In genomic region chr19:45216240-45216639, GRCm38 (mm10) we compare ENCODE assay signal across 9 mouse cellular contexts. TPM values are rescaled to one million over a fixed set of nuclear protein-coding genes. Genes with fewer than 3 reads are reported as not detected.
A peak's percentile ranks its signal among the peaks of the same experiment; 100 is the strongest.
DNase-seq lines count a peak whose midpoint lies in the region; ATAC-seq and TF ChIP-seq lines count a peak whose summit lies in the region.
"Had no signal": no experiment of that assay in that cellular context is flagged by ENCODE, and none has a peak within 500 bp of the region (broad histone marks: within the 10 kb centered on the region; RNA-seq: fewer than 3 reads in every experiment).

No protein-coding gene starts in this region.

- WGBS in bone marrow, adult 2 months = 5% methylated on average over 9 of the region's 9 CpGs

- intact Hi-C loops in heart, postnatal 14 days (cut with DNase I) = loop anchor here (1.0 kb wide), 1 partner anchor 39 kb away; no protein-coding TSS in a partner anchor

- peak in 1 of 2 experiments; percentile 68 for DNase-seq in layer of hippocampus, adult 2 months (ENCODE audit: low spot score in 2 of 2)
- no peak for DNase-seq in layer of hippocampus, adult 8-10 months (ENCODE audit: low spot score in 2 of 2)
- no peak for DNase-seq in G1E (ENCODE audit: low spot score)
- DNase-seq in heart, postnatal 14 days = peak; percentile 31 to 57
- peak; percentile 81 for DNase-seq in mesoderm, embryonic 11.5 days (ENCODE audit: low read depth, low spot score)
- DNase-seq in right cerebral cortex, postnatal 14 days = no peak
- no peak for DNase-seq in cerebellum, postnatal 4 days (ENCODE audit: low spot score in 2 of 2)

- ATAC-seq in G1E (ENCODE audit: extremely low read depth, insufficient number of reproducible peaks, low FRiP score, poor library complexity, severe bottlenecking) = no peak

- TF ChIP-seq CTCF in layer of hippocampus, adult 2 months (conservative IDR thresholded peaks at IDR 0.05) = peak; percentile 84
- peak; percentile 27; the same call in 1 of the 2 replicates for TF ChIP-seq CTCF in G1E (IDR thresholded peaks at IDR 0.05; ENCODE audit: low read depth, low read length)
- peak; percentile 70 for TF ChIP-seq CTCF in bone marrow, adult 2 months (IDR thresholded peaks at IDR 0.05; ENCODE audit: control insufficient read depth, insufficient read depth, low read length)

- H3K4me1 ChIP-seq in G1E (ENCODE audit: insufficient read depth, low read depth, low read length) = peaks cover 10% of the 10 kb centered on the region
- no peaks in the 10 kb centered on the region for H3K4me1 ChIP-seq in bone marrow, adult 2 months (ENCODE audit: control insufficient read depth, insufficient read depth, low read length)

- H3K36me3 ChIP-seq in G1E (replicated peaks) = no peaks in the 10 kb centered on the region

- H3K27me3 ChIP-seq in G1E (ENCODE audit: insufficient read depth, low read length) = peaks cover 13% of the 10 kb centered on the region

- no peak overlapping the region for H3K4me3 ChIP-seq in layer of hippocampus, adult 2 months
- no peak overlapping the region for H3K4me3 ChIP-seq in G1E (ENCODE audit: low read depth, low read length)
- no peak overlapping the region for H3K4me3 ChIP-seq in bone marrow, adult 2 months (replicated peaks; ENCODE audit: control insufficient read depth, low read depth, low read length)
- H3K4me3 ChIP-seq: erythroblast, embryonic 14.5 days had no signal

- no peak overlapping the region for H3K27ac ChIP-seq in layer of hippocampus, adult 2 months
- no peak overlapping the region for H3K27ac ChIP-seq in bone marrow, adult 2 months (ENCODE audit: control insufficient read depth, insufficient read depth, low read depth, low read length, poor library complexity)

- no peaks in the 10 kb centered on the region for H3K9me3 ChIP-seq in G1E (replicated peaks)

- TF ChIP-seq POLR2A in bone marrow, adult 2 months (IDR thresholded peaks at IDR 0.05; ENCODE audit: borderline replicate concordance, control insufficient read depth, low read depth, low read length) = no peak

RNA-seq across cellular contexts. Expression of gene Lbx1, which starts 19.4 kb away (rescaled TPM):
- total RNA-seq in layer of hippocampus, adult 2 months (2021) = not detected
- total RNA-seq in layer of hippocampus, adult 8-10 months (2022) = not detected
- not detected in 2 replicates for total RNA-seq in G1E (2014; fragmentation: Nextera tagmentation)
- total RNA-seq in G1E (2017) = 0.06 TPM in 1 of 2 replicates, not detected in the other
- not detected in 2 replicates for polyA plus RNA-seq in G1E (2012)
- not detected in 2 replicates for polyA plus RNA-seq in bone marrow, adult 2 months (2011; ENCODE audit: insufficient read depth, insufficient read length, low replicate concordance, missing spikeins)
- total RNA-seq in heart, postnatal 14 days (2021) = not detected
- polyA plus RNA-seq: erythroblast, embryonic 14.5 days had no signal

Comparison
In these comparisons a context has a peak if more than half of its experiments do, and no peak if none do; other contexts are left out.
1. DNase-seq: peak in heart, postnatal 14 days (2 of 2) and mesoderm, embryonic 11.5 days (single experiment); none in layer of hippocampus, adult 8-10 months (0 of 2), G1E (single experiment), right cerebral cortex, postnatal 14 days (single experiment) and cerebellum, postnatal 4 days (0 of 2).
2. CTCF ChIP-seq: peak in every context shown above with its lines; median percentile 84 in layer of hippocampus, adult 2 months; 70 in bone marrow, adult 2 months; 27 in G1E.